Mouse (Mus musculus) spleen, embryonic (tissue): ENCODE data around the gene Rhob.

Experiments used
- CTCF ChIA-PET: fragments of 350-600 bp; sonication (Branson Sonifier 250); formaldehyde crosslinking; loops from one replicate; lab custom pipeline; 2022; lab: Charles Lee

The Rhob gene

DNA sequence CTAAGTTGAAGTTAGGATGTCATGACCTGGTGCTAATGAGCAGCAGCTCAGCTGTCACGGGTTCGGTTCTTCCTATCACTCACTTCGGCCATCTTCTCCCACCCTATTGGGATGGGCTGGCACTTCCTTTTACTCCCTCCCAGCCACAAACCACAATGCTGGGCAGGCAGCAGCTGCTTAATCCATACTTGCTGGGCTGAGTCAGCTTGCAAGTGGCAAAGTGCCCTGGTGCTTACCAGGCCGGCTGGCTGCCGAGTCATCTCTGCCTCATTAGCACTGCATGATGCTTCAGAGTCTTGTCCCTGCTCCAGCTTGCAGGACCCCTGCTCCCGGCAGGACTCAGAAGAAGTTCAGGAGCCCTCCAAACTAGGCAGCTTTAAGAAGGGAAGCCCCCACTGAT lies 49.2 kb downstream of the Rhob start:
- CTCF ChIA-PET, result no interaction called here

DNA sequence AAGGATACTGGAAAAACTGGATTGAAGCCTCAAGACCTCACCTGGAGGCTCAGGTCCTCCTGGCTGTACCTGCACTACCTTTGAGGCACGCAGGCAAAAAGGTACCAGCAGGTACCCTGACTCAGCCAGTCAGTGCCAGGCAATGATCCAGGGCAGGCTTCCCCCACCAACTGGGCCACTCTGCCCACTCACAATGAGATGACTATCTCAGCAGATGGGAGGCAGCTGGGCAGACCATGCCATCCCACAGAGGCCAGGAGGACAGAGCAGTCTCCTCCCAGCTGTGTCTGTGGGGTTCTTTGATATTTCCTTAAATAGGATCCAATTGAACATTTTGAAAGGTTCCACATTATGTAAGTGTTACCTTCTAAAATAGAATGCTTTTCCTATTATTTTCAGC lies 49.8 kb downstream of the Rhob start:
- CTCF ChIA-PET, result no interaction called here
